Mouse (Mus musculus) midbrain, embryonic 14.5 days (tissue): ENCODE results near the gene Ppp2r5b. TPM values are rescaled to one million over a fixed set of nuclear protein-coding genes. Genes with fewer than 3 reads are reported as not detected.
A peak's percentile ranks its signal among the peaks of the same experiment; 100 is the strongest.

Experiments used
- ATAC-seq: fragments of 200-750 bp; cut with Nextera tagmentation; 2 replicates; pipeline ENCODE4 v1.8.0; 2017; ENCODE audit warnings: moderate number of reproducible peaks, moderate library complexity; ENCODE audit not compliant: low FRiP score, low TSS enrichment
- DNase-seq: peaks from one replicate; pipeline ENCODE4 v3.0.0-alpha.2; 2015
- H3K27ac ChIP-seq: fragments of 300-500 bp; sonication (generic); replicated peaks from 2 replicates; pipeline ENCODE4 v1.5.1; 2014; ENCODE audit warnings: mild to moderate bottlenecking, low read depth, low read length, moderate library complexity
- H3K27me3 ChIP-seq: fragments of 300-500 bp; sonication (generic); 2 replicates; pipeline ENCODE4 v1.6.1; 2014; ENCODE audit warnings: low read length, control low read depth, mixed read lengths; ENCODE audit not compliant: control insufficient read depth, insufficient read depth
- H3K36me3 ChIP-seq: fragments of 300-500 bp; sonication (generic); 2 replicates; pipeline ENCODE4 v1.6.1; 2014; ENCODE audit warnings: low read length, control low read depth; ENCODE audit not compliant: control insufficient read depth, insufficient read depth
- H3K4me1 ChIP-seq: fragments of 300-500 bp; sonication (generic); 2 replicates; pipeline ENCODE4 v1.6.1; 2014; ENCODE audit warnings: mild to moderate bottlenecking, antibody characterized with exemption, low read length, control low read depth; ENCODE audit not compliant: control insufficient read depth, insufficient read depth
- H3K4me2 ChIP-seq: fragments of 300-500 bp; sonication (generic); 2 replicates; pipeline ENCODE4 v1.6.1; 2014; ENCODE audit warnings: mild to moderate bottlenecking, low read length, moderate library complexity
- H3K4me3 ChIP-seq: fragments of 300-500 bp; sonication (generic); replicated peaks from 2 replicates; pipeline ENCODE4 v1.5.1; 2014; ENCODE audit warnings: low read depth, low read length
- H3K9ac ChIP-seq: fragments of 300-500 bp; sonication (generic); replicated peaks from 2 replicates; pipeline ENCODE4 v1.6.1; 2014; ENCODE audit warnings: mild to moderate bottlenecking, low read length, moderate library complexity
- H3K9me3 ChIP-seq: fragments of 300-500 bp; sonication (generic); 2 replicates; pipeline ENCODE4 v1.6.1; 2016; ENCODE audit warnings: low read length, control low read depth, mixed read lengths; ENCODE audit not compliant: control insufficient read depth
- WGBS: fragments of 180-500 bp; shearing (Covaris S2); extraction: QIAGEN DNeasy Blood & Tissue Kit; methylation state at CpG from one replicate; pipeline ENCODE4 v1.1.7; 2014; 5-methylcytosine and 5-hydroxymethylcytosine counted together
- polyA plus RNA-seq: library from polyadenylated mRNA; unstranded; fragments of >200 nt; fragmentation: Nextera tagmentation; extraction: Ambion mirVana; gene quantifications from 2 replicates; pipeline ENCODE4 v1.2.1, GENCODE M21; 2014

Gene Ppp2r5b
- 117 and 142 TPM in 2 replicates for polyA plus RNA-seq

DNA sequence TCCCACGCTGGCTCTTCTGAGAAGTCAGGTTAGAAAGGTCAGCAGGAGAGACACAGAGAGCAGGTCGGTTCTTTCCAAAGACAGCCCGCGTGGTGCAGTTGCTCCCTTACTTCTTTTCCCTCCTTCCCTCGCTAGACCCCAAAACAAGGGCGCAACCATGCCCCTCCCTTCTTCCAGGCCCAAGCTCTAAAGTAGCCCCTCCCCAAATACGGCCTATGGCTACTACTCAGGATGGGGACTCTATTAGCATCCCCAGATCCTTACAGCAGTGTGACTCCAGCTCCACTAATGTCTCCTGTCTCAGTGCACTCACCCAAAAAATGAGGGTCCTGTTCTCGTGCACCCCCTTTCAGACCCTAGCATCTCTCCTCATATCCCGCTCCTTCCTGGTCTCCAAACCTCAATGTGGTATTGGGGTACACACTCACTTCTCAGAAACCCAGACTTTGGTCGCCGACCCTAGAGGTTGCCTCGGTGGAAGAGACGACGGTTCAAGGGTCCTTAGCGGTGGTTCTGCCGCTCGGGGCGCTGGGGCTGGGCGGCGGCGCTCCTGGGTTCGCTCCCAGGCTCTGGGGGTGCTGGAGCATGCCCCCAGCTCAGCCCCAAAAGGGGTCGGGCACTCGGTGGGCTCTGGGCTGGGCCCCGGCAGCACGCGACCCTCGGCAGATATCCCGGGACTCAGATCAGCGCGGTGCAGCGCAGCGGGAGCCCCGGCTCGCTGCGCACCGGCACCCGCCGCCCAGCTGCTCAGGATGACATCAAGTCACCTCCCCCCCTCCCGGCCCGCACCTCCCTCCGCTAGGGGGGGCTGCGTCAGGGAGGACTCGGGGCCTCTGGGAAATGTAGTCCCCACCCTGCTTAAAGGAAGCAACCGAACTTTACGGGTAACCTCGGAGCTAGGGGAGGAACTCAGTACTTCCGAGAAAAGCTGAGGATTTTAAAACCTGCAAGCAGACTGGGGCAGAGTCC is at the start of gene Ppp2r5b:
Gene Ppp2r5b (minus strand): TSS at position 789 of the 969 bp plus-strand sequence.
- peaks cover 37% of the 10 kb centered on the region for H3K36me3 ChIP-seq
- peak within 1 kb of the TSS; percentile 91 for H3K4me3 ChIP-seq
- peak within 1 kb of the TSS; percentile 97 for H3K4me2 ChIP-seq
- peak within 1 kb of the TSS; percentile 91 for H3K27ac ChIP-seq
- peak within 1 kb of the TSS; percentile 88 for H3K9ac ChIP-seq
- no peaks in the 10 kb centered on the region for H3K27me3 ChIP-seq
- peak; percentile 97 for DNase-seq
- H3K4me1 ChIP-seq = peaks cover 16% of the 10 kb centered on the region
- H3K9me3 ChIP-seq = no peaks in the 10 kb centered on the region
- peak; percentile 90 for ATAC-seq
- 2% methylated on average over 48 of the region's 48 CpGs for WGBS

DNA sequence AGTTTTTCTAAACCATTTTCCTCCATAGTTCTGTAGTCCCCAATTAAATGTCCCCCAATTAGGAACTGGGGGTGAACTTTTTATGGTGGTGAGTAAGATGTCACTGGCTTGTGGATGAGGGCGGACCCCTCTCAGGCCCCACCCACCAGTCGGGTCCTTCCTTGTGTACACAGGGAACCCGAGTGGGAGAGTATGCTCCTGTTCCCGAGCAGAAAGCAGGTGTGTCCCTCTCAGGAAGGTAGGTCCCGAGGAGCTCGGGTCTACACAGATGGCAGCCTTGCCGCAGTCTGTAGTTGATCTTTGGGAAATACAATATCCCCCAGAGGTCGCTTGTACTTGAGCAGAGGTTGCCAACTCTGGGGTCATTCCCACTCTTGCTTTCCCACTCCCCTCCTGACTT is 49.6 kb upstream of the Ppp2r5b start:
- Histone ChIP-seq H3K9ac (no peak overlapping the region), H3K4me2 (no peak overlapping the region), H3K27ac (no peak overlapping the region), H3K27me3 (no peaks in the 10 kb centered on the region), H3K36me3 (peaks cover 79% of the 10 kb centered on the region), H3K4me1 (no peaks in the 10 kb centered on the region), H3K9me3 (no peaks in the 10 kb centered on the region), H3K4me3 (no peak overlapping the region)
- no peak for ATAC-seq
- 89% methylated on average over 8 of the region's 8 CpGs for WGBS
- no peak for DNase-seq

DNA sequence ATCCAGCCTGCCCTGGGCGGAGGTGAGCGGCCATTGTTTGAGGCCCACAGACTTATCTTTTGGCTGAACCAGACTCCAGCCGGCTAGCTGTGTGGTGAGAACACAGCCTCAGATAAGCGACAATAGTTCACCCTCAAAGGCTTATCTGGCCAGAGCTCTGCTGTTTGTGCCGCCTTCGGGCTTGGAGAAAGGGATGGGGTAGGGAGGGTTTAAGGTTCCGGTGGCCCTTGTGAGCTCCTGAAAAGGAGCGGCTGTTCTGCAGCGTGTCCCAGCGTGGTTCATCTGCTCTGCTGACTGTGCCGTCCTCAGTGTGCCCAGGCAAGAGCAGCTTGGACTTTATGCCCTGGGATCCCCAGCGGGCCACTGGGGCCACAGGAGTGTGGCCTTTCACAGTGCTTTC is 48.8 kb upstream of the Ppp2r5b start:
- Histone ChIP-seq H3K27me3 (no peaks in the 10 kb centered on the region), H3K36me3 (peaks cover 80% of the 10 kb centered on the region), H3K9me3 (no peaks in the 10 kb centered on the region), H3K9ac (no peak overlapping the region), H3K4me2 (no peak overlapping the region), H3K4me1 (peaks cover 6% of the 10 kb centered on the region), H3K4me3 (no peak overlapping the region), H3K27ac (no peak overlapping the region)
- 93% methylated on average over 12 of the region's 12 CpGs for WGBS
- DNase-seq (no peak), ATAC-seq (no peak)

DNA sequence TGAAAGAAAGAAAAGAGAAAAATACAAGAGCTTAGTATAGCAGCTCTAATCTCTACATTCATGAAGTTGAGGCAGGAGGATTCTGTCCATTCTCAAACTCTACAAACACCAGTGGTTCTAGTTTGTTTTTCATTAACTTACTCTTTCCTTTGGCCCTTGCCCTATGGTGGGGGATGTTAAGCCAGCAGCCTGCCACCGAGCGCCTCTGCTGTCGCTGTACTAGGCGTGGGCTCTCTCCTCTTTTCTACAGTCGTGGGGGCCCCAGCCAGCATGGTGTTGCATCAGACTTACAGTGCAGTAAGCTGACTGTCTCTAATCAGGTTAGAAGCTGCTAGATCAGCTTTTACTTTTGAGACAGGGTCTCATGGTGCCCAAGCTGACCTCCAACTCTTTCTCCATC is 47.3 kb upstream of the Ppp2r5b start:
- H3K4me1 ChIP-seq = peaks cover 21% of the 10 kb centered on the region
- H3K4me2 ChIP-seq = no peak overlapping the region
- 91% methylated on average over 5 of the region's 5 CpGs for WGBS

GRCm38 (mm10) chr19:6281122-6282020 is 45.7 kb upstream of the Ppp2r5b start:
- Histone ChIP-seq H3K36me3 (peaks cover 69% of the 10 kb centered on the region), H3K9me3 (no peaks in the 10 kb centered on the region), H3K9ac (no peak overlapping the region), H3K27me3 (no peaks in the 10 kb centered on the region), H3K4me1 (peaks cover 24% of the 10 kb centered on the region), H3K27ac (no peak overlapping the region), H3K4me3 (no peak overlapping the region), H3K4me2 (no peak overlapping the region)
- ATAC-seq (no peak), DNase-seq (no peak)
- 90% methylated on average over 14 of the region's 14 CpGs for WGBS

More for the DNA sequence above, 47.3 kb upstream of the Ppp2r5b start:
- no peak overlapping the region for H3K27ac ChIP-seq
- no peak overlapping the region for H3K9ac ChIP-seq
- H3K4me3 ChIP-seq = no peak overlapping the region
- ATAC-seq (no peak), DNase-seq (no peak)
- H3K36me3 ChIP-seq = peaks cover 80% of the 10 kb centered on the region
- H3K9me3 ChIP-seq = no peaks in the 10 kb centered on the region
- H3K27me3 ChIP-seq = no peaks in the 10 kb centered on the region

DNA sequence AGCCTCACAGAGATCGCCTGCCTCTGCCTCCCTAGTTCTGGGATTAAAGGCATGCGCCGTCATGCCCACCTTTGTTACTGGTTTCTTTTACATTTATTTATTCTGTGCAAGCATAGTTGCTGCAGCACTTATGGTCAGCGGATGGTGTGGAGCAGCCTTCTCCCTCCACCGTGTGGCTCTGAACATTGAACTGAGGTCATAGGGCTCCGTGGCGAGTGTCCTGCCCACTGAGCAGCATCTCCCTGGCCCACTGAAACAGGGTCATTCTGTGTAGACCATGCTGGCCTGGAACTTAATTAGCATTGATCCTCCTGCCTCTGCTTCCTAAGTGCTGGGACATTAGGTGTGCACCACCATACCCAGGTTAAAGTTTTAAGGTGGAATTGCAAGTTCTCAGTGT is 44.9 kb upstream of the Ppp2r5b start:
- Histone ChIP-seq H3K27ac (no peak overlapping the region), H3K4me1 (peaks cover 28% of the 10 kb centered on the region), H3K27me3 (no peaks in the 10 kb centered on the region), H3K9ac (no peak overlapping the region), H3K9me3 (no peaks in the 10 kb centered on the region), H3K4me3 (no peak overlapping the region), H3K36me3 (peaks cover 61% of the 10 kb centered on the region), H3K4me2 (no peak overlapping the region)
- DNase-seq = no peak
- ATAC-seq = no peak
- 90% methylated on average over 7 of the region's 7 CpGs for WGBS

GRCm38 (mm10) chr19:6279481-6280144 is 43.9 kb upstream of the Ppp2r5b start:
- peaks cover 31% of the 10 kb centered on the region for H3K4me1 ChIP-seq
- no peaks in the 10 kb centered on the region for H3K9me3 ChIP-seq
- WGBS = 92% methylated on average over 6 of the region's 6 CpGs
- H3K9ac ChIP-seq = peak overlapping the region; percentile 82; the same call in 1 of the 2 replicates
- ATAC-seq = no peak
- H3K36me3 ChIP-seq = peaks cover 52% of the 10 kb centered on the region
- H3K4me3 ChIP-seq = peak overlapping the region; percentile 80; the same call in 1 of the 2 replicates
- H3K27ac ChIP-seq = no peak overlapping the region
- H3K4me2 ChIP-seq = peak overlapping the region; percentile 83
- H3K27me3 ChIP-seq = no peaks in the 10 kb centered on the region
- DNase-seq = no peak

GRCm38 (mm10) chr19:6278439-6279073 is 42.9 kb upstream of the Ppp2r5b start:
- Histone ChIP-seq H3K27ac (no peak overlapping the region), H3K27me3 (no peaks in the 10 kb centered on the region), H3K4me1 (peaks cover 31% of the 10 kb centered on the region), H3K9me3 (no peaks in the 10 kb centered on the region), H3K4me3 (peak overlapping the region; percentile 80), H3K4me2 (peak overlapping the region; percentile 83), H3K36me3 (peaks cover 42% of the 10 kb centered on the region), H3K9ac (peak overlapping the region; percentile 82)
- no peak for ATAC-seq
- no peak for DNase-seq
- 45% methylated on average over 6 of the region's 6 CpGs for WGBS
